Mouse (Mus musculus) cerebellum, adult 9-10 months (tissue): ENCODE data around the gene Arid3c.
A peak's percentile ranks its signal among the peaks of the same experiment; 100 is the strongest.
"Not testable (repeated sequence)": the region's sequence is repeated elsewhere in the genome, so short reads cannot be mapped to it uniquely, and the experiment has no call there.

ENCODE experiments used
- DNase-seq: peaks from one replicate; pipeline ENCODE4 v3.0.0; 2022

Gene Arid3c

GRCm38 (mm10) chr4:41704651-41705050 lies 26.3 kb downstream of the Arid3c start:
- DNase-seq = no peak

- not testable (repeated sequence) for DNase-seq
Observed at GRCm38 (mm10) chr4:41702226-41702625, 28.7 kb downstream of the Arid3c start.

- not testable (repeated sequence) for DNase-seq
Observed at GRCm38 (mm10) chr4:41700224-41700623, 30.7 kb downstream of the Arid3c start.

GRCm38 (mm10) chr4:41699783-41700182 lies 31.2 kb downstream of the Arid3c start, which contains the start of gene Il11ra1:
Il11ra1 (plus strand) TSS chr4:41699989.
- not testable (repeated sequence) for DNase-seq

- DNase-seq = peak; percentile 74
Observed at GRCm38 (mm10) chr4:41698421-41699016, 32.4 kb downstream of the Arid3c start.

GRCm38 (mm10) chr4:41696930-41697841 lies 33.8 kb downstream of the Arid3c start, which contains the start of gene Cntfr:
Cntfr (minus strand) TSS chr4:41697089.
- DNase-seq = peak; percentile 90

- DNase-seq = not testable (repeated sequence)
Observed at GRCm38 (mm10) chr4:41696452-41696851, 34.5 kb downstream of the Arid3c start.

- DNase-seq = not testable (repeated sequence)
Observed at GRCm38 (mm10) chr4:41695800-41696199, 35.1 kb downstream of the Arid3c start.

- DNase-seq = not testable (repeated sequence)
Observed at GRCm38 (mm10) chr4:41693511-41693910, 37.4 kb downstream of the Arid3c start.

- DNase-seq = not testable (repeated sequence)
Observed at GRCm38 (mm10) chr4:41690014-41690413, 40.9 kb downstream of the Arid3c start.

- not testable (repeated sequence) for DNase-seq
Observed at GRCm38 (mm10) chr4:41688562-41688961, 42.4 kb downstream of the Arid3c start.

GRCm38 (mm10) chr4:41685882-41686492 lies 45.0 kb downstream of the Arid3c start:
- not testable (repeated sequence) for DNase-seq

- not testable (repeated sequence) for DNase-seq
Observed at GRCm38 (mm10) chr4:41684931-41685453, 46.0 kb downstream of the Arid3c start.

GRCm38 (mm10) chr4:41684131-41684930 lies 46.6 kb downstream of the Arid3c start:
- not testable (repeated sequence) for DNase-seq

GRCm38 (mm10) chr4:41683303-41683702 lies 47.6 kb downstream of the Arid3c start:
- not testable (repeated sequence) for DNase-seq

- peak; percentile 63 for DNase-seq
Observed at GRCm38 (mm10) chr4:41682789-41683188, 48.2 kb downstream of the Arid3c start.

GRCm38 (mm10) chr4:41681947-41682346 lies 49.0 kb downstream of the Arid3c start:
- no peak for DNase-seq

GRCm38 (mm10) chr4:41681176-41681575 lies 49.8 kb downstream of the Arid3c start:
- DNase-seq = peak; percentile 74

- no peak for DNase-seq
Observed at GRCm38 (mm10) chr4:41679291-41679690, 51.7 kb downstream of the Arid3c start.

- no peak for DNase-seq
Observed at GRCm38 (mm10) chr4:41678863-41679262, 52.1 kb downstream of the Arid3c start.

GRCm38 (mm10) chr4:41677006-41677629 lies 53.8 kb downstream of the Arid3c start:
- DNase-seq = peak; percentile 88
